Mouse (Mus musculus): ENCODE measurements around the gene Bnip2.

DNA sequence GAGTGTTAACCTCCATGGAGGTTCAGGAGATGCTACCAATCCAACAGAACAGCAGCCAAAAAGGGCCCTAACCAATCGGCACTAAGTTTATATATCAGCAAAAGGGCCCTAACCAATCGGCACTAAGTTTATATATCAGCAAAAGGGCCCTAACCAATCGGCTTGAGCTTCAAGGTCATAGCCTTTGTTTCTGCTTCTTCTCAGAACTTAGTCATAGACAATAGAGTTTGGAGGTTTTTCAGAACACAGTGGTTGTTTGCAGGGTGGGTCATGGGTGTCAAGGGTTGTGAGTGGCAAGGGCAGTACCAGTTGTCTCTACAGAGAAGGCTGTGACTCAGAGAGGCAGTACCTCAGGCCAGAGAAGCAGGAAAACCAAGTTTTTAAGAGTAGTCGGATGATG, 52.9 kb downstream of the Bnip2 start:
- TF ChIP-seq CTCF (IDR thresholded peaks at IDR 0.05; ENCODE audit: borderline replicate concordance, extremely low read depth, insufficient read depth, insufficient read length): no peak
- TF ChIP-seq POLR2A (IDR thresholded peaks at IDR 0.05; ENCODE audit: borderline replicate concordance, extremely low read depth, insufficient read depth, insufficient read length, poor library complexity, severe bottlenecking): no peak

Measured in brain, embryonic 14.5 days (tissue).